Mouse (Mus musculus) intestine, embryonic 16.5 days (tissue): ENCODE data around the gene Prkcd. TPM values are rescaled to one million over a fixed set of nuclear protein-coding genes. Genes with fewer than 3 reads are reported as not detected.
A peak's percentile ranks its signal among the peaks of the same experiment; 100 is the strongest.

Source experiments
- ATAC-seq: fragments of 200-750 bp; cut with Nextera tagmentation; 2 replicates; pipeline ENCODE4 v1.8.0; 2017; ENCODE audit warnings: moderate TSS enrichment, moderate library complexity
- H3K27ac ChIP-seq: fragments of 300-500 bp; sonication (generic); 2 replicates; pipeline ENCODE4 v1.5.1; 2014; ENCODE audit warnings: mild to moderate bottlenecking, low read length
- H3K27me3 ChIP-seq: fragments of 300-500 bp; sonication (generic); replicated peaks from 2 replicates; pipeline ENCODE4 v1.6.1; 2014; ENCODE audit warnings: low read length, control low read depth, mixed read lengths; ENCODE audit not compliant: control insufficient read depth, insufficient read depth
- H3K36me3 ChIP-seq: fragments of 300-500 bp; sonication (generic); 2 replicates; pipeline ENCODE4 v1.6.1; 2014; ENCODE audit warnings: low read length, control low read depth; ENCODE audit not compliant: control insufficient read depth, insufficient read depth
- H3K4me1 ChIP-seq: fragments of 300-500 bp; sonication (generic); 2 replicates; pipeline ENCODE4 v1.6.1; 2014; ENCODE audit warnings: low read length, control low read depth, mixed read lengths; ENCODE audit not compliant: control insufficient read depth, insufficient read depth
- H3K4me2 ChIP-seq: fragments of 300-500 bp; sonication (generic); 2 replicates; pipeline ENCODE4 v1.6.1; 2014; ENCODE audit warnings: low read depth, low read length, control low read depth
- H3K4me3 ChIP-seq: fragments of 300-500 bp; sonication (generic); 2 replicates; pipeline ENCODE4 v1.5.1; 2014; ENCODE audit warnings: mild to moderate bottlenecking, low read length
- H3K9ac ChIP-seq: fragments of 300-500 bp; sonication (generic); 2 replicates; pipeline ENCODE4 v1.6.1; 2014; ENCODE audit warnings: low read depth, low read length
- H3K9me3 ChIP-seq: fragments of 300-500 bp; sonication (generic); 2 replicates; pipeline ENCODE4 v1.6.1; 2016; ENCODE audit warnings: low read length, control low read depth; ENCODE audit not compliant: control insufficient read depth
- WGBS: fragments of 180-500 bp; shearing (Covaris S2); extraction: QIAGEN DNeasy Blood & Tissue Kit; methylation state at CpG from one replicate; pipeline ENCODE4 v1.1.7; 2014; 5-methylcytosine and 5-hydroxymethylcytosine counted together
- polyA plus RNA-seq: library from polyadenylated mRNA; unstranded; fragments of >200 nt; fragmentation: Nextera tagmentation; extraction: Ambion mirVana; gene quantifications from 2 replicates; pipeline ENCODE4 v1.2.1, GENCODE M21; 2015

Prkcd gene
- polyA plus RNA-seq, 1 experiment from 2014 or later, result 52.1 TPM

DNA sequence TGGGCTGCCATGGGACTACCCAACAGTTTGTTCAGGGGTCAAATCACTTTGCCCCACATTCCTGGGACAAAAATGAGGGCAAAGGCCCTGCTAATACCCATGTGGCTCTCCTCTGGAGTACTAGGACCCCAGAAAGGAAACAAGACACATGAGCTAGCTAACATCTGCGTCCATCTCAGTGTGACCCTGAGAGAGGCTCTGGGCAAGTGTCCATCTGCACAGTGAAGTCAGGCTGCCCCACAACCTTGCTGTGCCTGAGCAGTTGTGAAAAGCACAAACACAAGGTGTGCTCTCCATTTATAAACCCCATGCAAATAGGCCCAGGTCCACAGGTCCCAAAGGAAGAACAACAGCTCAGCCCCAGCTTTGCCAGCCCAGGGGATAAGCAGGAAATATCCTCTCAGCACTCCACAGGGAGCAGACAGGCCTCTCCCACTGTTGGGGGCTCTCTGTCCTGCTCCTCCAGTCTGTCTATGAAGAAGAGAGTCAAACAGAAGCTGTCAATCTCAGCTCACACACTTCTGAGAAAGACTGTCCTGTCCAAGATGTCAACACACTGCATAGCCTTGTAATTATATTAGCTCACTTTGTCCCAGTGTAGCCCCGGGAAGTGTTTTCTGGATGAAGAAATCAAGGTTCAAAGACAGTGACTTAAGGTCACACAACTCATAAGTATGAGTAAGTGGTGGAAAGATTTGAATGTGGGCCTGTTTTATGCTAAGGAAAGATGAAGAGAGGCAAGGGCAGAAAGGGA is 12.9 kb downstream of the Prkcd start:
- Histone ChIP-seq H3K4me2 (no peak overlapping the region), H3K9me3 (no peaks in the 10 kb centered on the region), H3K27me3 (no peaks in the 10 kb centered on the region), H3K27ac (no peak overlapping the region), H3K9ac (0 out of 2 replicates have a peak overlapping the region, but pooled peaks have one; percentile 12), H3K4me1 (peaks cover 10% of the 10 kb centered on the region; the same call in 1 of the 2 replicates), H3K36me3 (no peaks in the 10 kb centered on the region), H3K4me3 (no peak overlapping the region)
- 76% methylated on average over 2 of the region's 2 CpGs for WGBS
- ATAC-seq, result no peak

DNA sequence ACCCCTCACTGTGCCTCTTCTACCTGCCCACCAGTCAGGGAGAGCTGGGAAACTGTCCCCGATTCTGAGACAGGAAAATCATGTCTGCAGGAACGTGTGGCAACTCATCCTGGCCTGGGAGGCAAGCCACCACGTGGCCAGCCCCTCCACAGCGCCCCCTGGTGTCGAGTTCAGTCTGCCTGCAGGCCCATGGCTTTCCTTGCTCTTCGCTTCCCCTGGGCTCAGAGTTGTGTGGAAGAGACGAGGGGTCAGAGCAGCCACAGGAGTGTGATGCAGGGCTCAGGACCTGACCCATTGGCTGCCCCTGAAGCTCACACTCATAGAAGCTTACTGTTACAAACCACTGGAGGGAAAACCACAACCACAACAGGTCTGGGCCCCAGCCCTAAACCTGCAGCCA is 13.5 kb downstream of the Prkcd start:
- Histone ChIP-seq H3K4me3 (no peak overlapping the region), H3K9ac (0 out of 2 replicates have a peak overlapping the region, but pooled peaks have one; percentile 12), H3K27me3 (no peaks in the 10 kb centered on the region), H3K27ac (no peak overlapping the region), H3K4me1 (peaks cover 10% of the 10 kb centered on the region; the same call in 1 of the 2 replicates), H3K9me3 (no peaks in the 10 kb centered on the region), H3K36me3 (no peaks in the 10 kb centered on the region), H3K4me2 (no peak overlapping the region)
- 28% methylated on average over 7 of the region's 7 CpGs for WGBS
- ATAC-seq, result peak; percentile 35

DNA sequence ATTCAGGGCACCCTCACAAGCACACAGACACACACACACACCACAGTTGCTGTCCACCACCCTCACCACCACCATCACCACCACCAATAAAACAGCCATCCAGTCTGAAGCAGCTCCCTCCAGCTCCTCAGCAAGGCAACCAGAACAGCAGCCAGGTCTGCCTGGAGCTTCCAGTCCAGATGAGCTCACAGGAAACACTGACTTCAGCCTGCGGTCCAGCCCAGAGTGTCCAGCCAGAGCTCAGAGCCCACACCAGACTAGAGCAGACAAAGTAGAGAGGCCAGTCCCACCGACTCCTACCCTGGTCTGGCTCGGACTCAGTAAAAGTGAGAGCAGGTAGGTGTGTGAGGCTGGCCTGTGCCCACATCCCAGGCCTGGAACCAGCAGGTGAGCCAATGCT is 15.1 kb downstream of the Prkcd start:
- no peak overlapping the region for H3K4me2 ChIP-seq

DNA sequence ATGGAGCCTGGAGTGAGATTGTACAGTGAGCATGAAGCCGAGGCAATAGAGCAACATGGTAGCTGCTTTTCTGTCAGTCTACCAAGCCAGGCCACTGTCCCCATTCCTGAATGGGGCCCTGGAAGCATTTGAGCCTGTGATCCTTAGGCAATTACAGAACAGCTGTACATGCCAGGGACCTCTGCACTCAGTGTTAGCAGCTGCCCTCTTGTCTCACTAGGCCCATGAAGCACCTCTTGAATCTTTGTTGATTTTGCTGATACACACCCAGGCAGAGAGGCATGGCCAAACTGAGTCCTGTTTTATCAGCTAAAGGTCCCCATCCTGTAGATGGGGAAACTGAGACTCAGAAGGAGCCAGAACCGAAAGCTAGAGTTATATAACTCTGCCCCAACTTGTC is 15.7 kb downstream of the Prkcd start:
- H3K36me3 ChIP-seq, result 0 out of 2 replicates have a peak, but pooled peaks cover 6% of the 10 kb centered on the region
- ATAC-seq, result no peak
- H3K27me3 ChIP-seq, result no peaks in the 10 kb centered on the region
- H3K4me1 ChIP-seq, result peaks cover 10% of the 10 kb centered on the region; the same call in 1 of the 2 replicates
- H3K9ac ChIP-seq, result no peak overlapping the region
- no peak overlapping the region for H3K4me3 ChIP-seq
- H3K9me3 ChIP-seq, result no peaks in the 10 kb centered on the region
- H3K27ac ChIP-seq, result no peak overlapping the region
- 70% methylated on average over 2 of the region's 2 CpGs for WGBS
- H3K4me2 ChIP-seq, result no peak overlapping the region

More for the DNA sequence above, 15.1 kb downstream of the Prkcd start:
- whole genome bisulfite sequencing, result 76% methylated on average over 3 of the region's 3 CpGs
- no peaks in the 10 kb centered on the region for H3K9me3 ChIP-seq
- 0 out of 2 replicates have a peak, but pooled peaks cover 4% of the 10 kb centered on the region for H3K36me3 ChIP-seq
- no peak overlapping the region for H3K4me3 ChIP-seq
- H3K9ac ChIP-seq, result no peak overlapping the region
- no peak overlapping the region for H3K27ac ChIP-seq
- H3K27me3 ChIP-seq, result no peaks in the 10 kb centered on the region
- no peak for ATAC-seq
- H3K4me1 ChIP-seq, result peaks cover 10% of the 10 kb centered on the region; the same call in 1 of the 2 replicates

DNA sequence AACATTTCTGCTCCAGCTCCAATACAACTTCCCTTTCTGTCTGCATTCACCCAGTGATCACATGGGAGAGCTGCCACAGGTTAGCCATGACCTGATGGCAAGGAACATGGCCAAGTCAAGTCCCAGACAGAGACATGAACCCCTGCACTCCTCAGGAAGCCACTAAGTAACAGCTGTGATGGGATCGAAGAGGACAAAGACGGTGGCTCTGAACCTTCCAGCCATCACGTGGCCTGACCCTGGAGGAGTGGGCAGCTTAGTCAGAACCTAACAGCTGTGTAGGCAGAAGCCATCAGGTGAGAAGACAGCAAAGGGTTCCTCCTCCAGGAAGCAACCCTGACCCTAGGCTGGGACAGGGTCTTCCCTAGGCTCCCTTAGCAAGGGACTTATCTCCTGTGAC is 16.5 kb downstream of the Prkcd start:
- H3K27me3 ChIP-seq, result no peaks in the 10 kb centered on the region
- H3K9ac ChIP-seq, result no peak overlapping the region
- no peak overlapping the region for H3K27ac ChIP-seq
- H3K36me3 ChIP-seq, result 0 out of 2 replicates have a peak, but pooled peaks cover 6% of the 10 kb centered on the region
- H3K4me2 ChIP-seq, result no peak overlapping the region
- WGBS, result 94% methylated on average over 3 of the region's 3 CpGs
- no peak for ATAC-seq
- H3K4me3 ChIP-seq, result no peak overlapping the region
- H3K4me1 ChIP-seq, result peaks cover 10% of the 10 kb centered on the region; the same call in 1 of the 2 replicates
- no peaks in the 10 kb centered on the region for H3K9me3 ChIP-seq

DNA sequence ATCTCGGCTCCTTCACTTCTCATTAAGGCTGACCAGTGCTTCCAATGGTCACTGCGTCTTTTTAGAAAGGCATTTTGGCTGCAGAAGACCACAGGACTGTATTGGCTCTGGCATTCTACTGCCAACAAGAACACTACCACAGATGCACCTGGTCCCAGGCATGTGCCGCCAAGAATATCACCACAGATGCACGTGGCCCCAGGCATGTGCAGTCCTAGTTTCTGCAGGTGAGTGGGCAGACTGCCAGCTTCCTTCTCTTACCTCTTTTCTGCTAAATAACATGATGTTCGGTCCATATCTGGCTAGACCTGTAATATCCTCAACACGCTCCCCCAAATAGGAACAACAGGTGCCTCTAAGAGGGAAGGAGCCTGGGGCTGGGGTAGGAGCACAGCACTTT is 17.8 kb downstream of the Prkcd start:
- H3K4me2 ChIP-seq, result no peak overlapping the region
- WGBS, result 88% methylated on average over 6 of the region's 6 CpGs
- 0 out of 2 replicates have a peak, but pooled peaks cover 6% of the 10 kb centered on the region for H3K36me3 ChIP-seq
- H3K9ac ChIP-seq, result no peak overlapping the region
- no peak overlapping the region for H3K4me3 ChIP-seq
- H3K4me1 ChIP-seq, result peaks cover 10% of the 10 kb centered on the region; the same call in 1 of the 2 replicates
- no peak overlapping the region for H3K27ac ChIP-seq
- no peaks in the 10 kb centered on the region for H3K27me3 ChIP-seq
- no peak for ATAC-seq
- no peaks in the 10 kb centered on the region for H3K9me3 ChIP-seq

DNA sequence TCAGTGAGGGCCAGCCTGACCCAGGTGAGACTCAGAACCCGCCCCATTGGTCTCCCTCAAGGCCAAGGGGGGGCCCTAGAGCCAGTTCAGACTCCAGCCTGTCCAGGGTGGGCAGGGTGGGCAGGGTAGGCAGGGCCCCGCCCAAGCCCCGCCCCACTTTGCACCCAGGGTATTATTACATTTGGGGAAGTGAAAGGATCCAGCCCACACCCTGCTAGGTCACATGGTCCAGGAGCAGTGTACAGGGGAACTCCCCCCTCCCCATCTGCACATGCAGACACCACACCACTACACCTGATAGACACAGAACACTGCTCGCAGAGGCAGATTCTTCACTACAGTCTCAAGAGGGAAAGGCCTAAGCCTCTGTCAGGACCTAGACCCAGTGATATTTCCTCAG is 18.3 kb downstream of the Prkcd start:
- Histone ChIP-seq H3K4me2 (no peak overlapping the region), H3K9me3 (no peaks in the 10 kb centered on the region), H3K36me3 (0 out of 2 replicates have a peak, but pooled peaks cover 6% of the 10 kb centered on the region), H3K27ac (no peak overlapping the region), H3K4me3 (no peak overlapping the region), H3K27me3 (no peaks in the 10 kb centered on the region), H3K4me1 (peaks cover 7% of the 10 kb centered on the region; the same call in 1 of the 2 replicates), H3K9ac (no peak overlapping the region)
- WGBS, result 72% methylated on average over 4 of the region's 4 CpGs
- no peak; the same call in 1 of the 2 replicates for ATAC-seq

DNA sequence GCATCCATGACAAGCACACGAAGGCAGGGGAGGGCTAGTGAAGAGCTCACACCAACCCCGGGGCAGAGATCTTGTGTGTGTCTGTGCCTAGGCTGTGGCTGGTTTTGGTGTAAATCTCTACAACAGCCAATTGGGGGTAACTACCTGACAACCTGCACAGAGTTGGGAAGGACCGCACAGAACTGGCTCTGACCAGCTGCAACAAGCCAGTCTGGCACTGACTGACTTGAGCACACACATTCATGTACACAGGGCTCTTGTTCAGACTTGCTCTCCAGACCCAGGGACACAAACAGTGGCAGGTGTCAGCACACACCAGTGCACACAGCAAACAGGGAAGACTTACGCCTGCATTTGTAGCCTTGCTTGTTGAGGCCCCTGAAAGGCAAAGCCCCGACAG is 19.2 kb downstream of the Prkcd start:
- 86% methylated on average over 5 of the region's 5 CpGs for WGBS
- H3K27ac ChIP-seq, result no peak overlapping the region
- H3K4me1 ChIP-seq, result no peaks in the 10 kb centered on the region

DNA sequence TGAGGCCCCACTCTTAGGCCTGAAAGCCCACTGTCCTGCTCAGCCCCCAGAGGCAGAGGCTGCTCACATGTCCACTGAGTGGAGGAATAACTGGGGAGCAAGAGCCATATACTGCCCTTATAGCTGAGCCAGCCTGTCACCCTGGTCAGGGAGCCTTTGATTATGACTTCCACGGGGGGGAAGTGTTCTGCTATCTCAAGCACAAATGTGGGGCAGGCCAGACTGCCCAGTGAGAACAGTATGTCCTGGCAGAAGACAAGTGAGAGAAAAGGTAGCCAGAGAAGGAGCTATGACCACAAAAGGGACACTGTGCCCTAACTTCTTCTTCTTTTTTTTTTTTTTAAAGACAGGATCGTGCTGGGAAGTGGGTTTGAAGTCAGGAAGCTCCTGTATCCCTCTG is 28.9 kb downstream of the Prkcd start:
- Histone ChIP-seq H3K27me3 (no peaks in the 10 kb centered on the region), H3K4me3 (no peak overlapping the region), H3K9ac (no peak overlapping the region), H3K4me1 (peaks cover 28% of the 10 kb centered on the region), H3K36me3 (peaks cover 7% of the 10 kb centered on the region), H3K9me3 (no peaks in the 10 kb centered on the region), H3K4me2 (no peak overlapping the region), H3K27ac (no peak overlapping the region)
- ATAC-seq, result no peak
- 68% methylated on average over 2 of the region's 2 CpGs for WGBS

More for the DNA sequence above, 19.2 kb downstream of the Prkcd start:
- no peak for ATAC-seq
- H3K4me3 ChIP-seq, result no peak overlapping the region
- H3K27me3 ChIP-seq, result no peaks in the 10 kb centered on the region
- H3K36me3 ChIP-seq, result peaks cover 13% of the 10 kb centered on the region
- H3K9me3 ChIP-seq, result no peaks in the 10 kb centered on the region
- H3K4me2 ChIP-seq, result no peak overlapping the region
- no peak overlapping the region for H3K9ac ChIP-seq
